Mouse (Mus musculus) forebrain, embryonic 14.5 days (tissue): Measurements from ENCODE around the gene Ngfr. TPM values are rescaled to one million over a fixed set of nuclear protein-coding genes. Genes with fewer than 3 reads are reported as not detected.

ENCODE experiments used
- ATAC-seq: fragments of 200-750 bp; cut with Nextera tagmentation; 2 replicates; pipeline ENCODE4 v1.8.0; 2017; ENCODE audit warnings: mild to moderate bottlenecking, moderate library complexity
- DNase-seq: peaks from one replicate; pipeline ENCODE4 v3.0.0-alpha.2; 2015; ENCODE audit warnings: low spot score
- H3K27ac ChIP-seq: fragments of 300-500 bp; sonication (generic); 2 replicates; pipeline ENCODE4 v1.5.1; 2014; ENCODE audit warnings: low read depth, mild to moderate bottlenecking, control low read depth, low read length, moderate library complexity
- H3K27me3 ChIP-seq: fragments of 300-500 bp; sonication (generic); replicated peaks from 2 replicates; pipeline ENCODE4 v1.6.1; 2014; ENCODE audit warnings: low read length, control low read depth, mixed read lengths; ENCODE audit not compliant: control insufficient read depth, insufficient read depth
- H3K36me3 ChIP-seq: fragments of 300-500 bp; sonication (generic); 2 replicates; pipeline ENCODE4 v1.6.1; 2014; ENCODE audit warnings: low read length, control low read depth; ENCODE audit not compliant: control insufficient read depth, insufficient read depth
- H3K4me1 ChIP-seq: fragments of 300-500 bp; sonication (generic); 2 replicates; pipeline ENCODE4 v1.6.1; 2014; ENCODE audit warnings: antibody characterized with exemption, low read length, control low read depth; ENCODE audit not compliant: control insufficient read depth, insufficient read depth
- H3K4me2 ChIP-seq: fragments of 300-500 bp; sonication (generic); 2 replicates; pipeline ENCODE4 v1.6.1; 2014; ENCODE audit warnings: mild to moderate bottlenecking, control low read depth, low read length
- H3K4me3 ChIP-seq: fragments of 300-500 bp; sonication (generic); 2 replicates; pipeline ENCODE4 v1.5.1; 2014; ENCODE audit warnings: low read depth, low read length, control low read depth
- H3K9ac ChIP-seq: fragments of 300-500 bp; sonication (generic); 2 replicates; pipeline ENCODE4 v1.6.1; 2014; ENCODE audit warnings: mild to moderate bottlenecking, low read length, control low read depth, moderate library complexity
- H3K9me3 ChIP-seq: fragments of 300-500 bp; sonication (generic); replicated peaks from 2 replicates; pipeline ENCODE4 v1.6.1; 2016; ENCODE audit warnings: low read length, control low read depth, mixed read lengths; ENCODE audit not compliant: control insufficient read depth
- WGBS: fragments of 180-500 bp; shearing (Covaris S2); extraction: QIAGEN DNeasy Blood & Tissue Kit; methylation state at CpG from one replicate; pipeline ENCODE4 v1.1.7; 2014; 5-methylcytosine and 5-hydroxymethylcytosine counted together
- polyA plus RNA-seq: library from polyadenylated mRNA; unstranded; fragments of >200 nt; fragmentation: Nextera tagmentation; extraction: Ambion mirVana; gene quantifications from 2 replicates; pipeline ENCODE4 v1.2.1, GENCODE M21; 2014

The Ngfr gene
- 5.0 and 7.8 TPM in 2 replicates for polyA plus RNA-seq

DNA sequence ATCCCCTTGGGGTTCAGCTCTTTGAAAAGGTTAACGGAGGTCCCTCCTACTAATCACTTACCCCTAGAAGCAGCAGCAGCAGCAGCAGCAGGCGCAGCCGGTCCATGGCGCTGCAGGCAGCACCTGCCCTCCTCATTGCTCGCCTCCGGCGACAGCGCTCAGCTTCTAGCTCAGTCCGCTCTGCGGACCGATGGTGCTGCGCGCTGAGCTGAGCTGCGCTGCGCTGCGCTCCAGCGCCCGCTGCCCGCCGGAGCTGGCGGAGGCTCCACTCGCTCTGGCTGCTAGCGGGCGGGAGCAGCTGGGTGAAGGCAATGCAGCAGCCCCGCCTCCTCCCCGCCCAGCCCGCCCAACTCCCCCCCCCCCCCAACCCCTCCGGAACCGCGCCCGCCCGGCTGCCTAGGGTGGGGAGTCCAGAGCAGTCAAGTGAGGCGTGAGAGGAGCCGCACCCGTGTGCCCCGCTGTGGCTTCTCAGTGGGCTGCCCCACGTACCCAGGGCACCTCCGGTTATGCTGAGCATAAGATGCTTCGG, at the start of gene Ngfr:
Gene Ngfr (minus strand): TSS at position 313 of the 529 bp plus-strand sequence.
- under 1% methylated on average over 30 of the region's 39 CpGs for WGBS
- peak within 1 kb of the TSS; percentile 77 for H3K4me2 ChIP-seq
- DNase-seq (peak; percentile 79), ATAC-seq (peak; percentile 87)
- no peaks in the 10 kb centered on the region for H3K9me3 ChIP-seq
- peak within 1 kb of the TSS; percentile 34 for H3K4me3 ChIP-seq
- H3K4me1 ChIP-seq, result peaks cover 21% of the 10 kb centered on the region
- peak within 1 kb of the TSS; percentile 29; the same call in 1 of the 2 replicates for H3K27ac ChIP-seq
- peak within 1 kb of the TSS; percentile 55 for H3K9ac ChIP-seq
- peaks cover 57% of the 10 kb centered on the region for H3K27me3 ChIP-seq
- no peaks in the 10 kb centered on the region for H3K36me3 ChIP-seq

- 24% methylated on average over 2 of the region's 2 CpGs for WGBS
- Histone ChIP-seq H3K9ac (no peak overlapping the region), H3K4me3 (no peak overlapping the region), H3K4me1 (no peaks in the 10 kb centered on the region; the same call in 1 of the 2 replicates), H3K36me3 (no peaks in the 10 kb centered on the region), H3K27ac (no peak overlapping the region), H3K4me2 (no peak overlapping the region), H3K9me3 (no peaks in the 10 kb centered on the region), H3K27me3 (no peaks in the 10 kb centered on the region)
- no peak for ATAC-seq
- DNase-seq, result no peak
Measured at GRCm38 (mm10) chr11:95635030-95635429, 47.5 kb upstream of the Ngfr start.

GRCm38 (mm10) chr11:95633512-95634000, 46.0 kb upstream of the Ngfr start:
- DNase-seq, result peak; percentile 21
- ATAC-seq, result no peak
- Histone ChIP-seq H3K36me3 (no peaks in the 10 kb centered on the region), H3K9ac (no peak overlapping the region), H3K27ac (no peak overlapping the region), H3K4me1 (no peaks in the 10 kb centered on the region; the same call in 1 of the 2 replicates), H3K4me3 (no peak overlapping the region), H3K9me3 (no peaks in the 10 kb centered on the region), H3K27me3 (no peaks in the 10 kb centered on the region), H3K4me2 (no peak overlapping the region)
- WGBS, result 47% methylated on average over 2 of the region's 2 CpGs

DNA sequence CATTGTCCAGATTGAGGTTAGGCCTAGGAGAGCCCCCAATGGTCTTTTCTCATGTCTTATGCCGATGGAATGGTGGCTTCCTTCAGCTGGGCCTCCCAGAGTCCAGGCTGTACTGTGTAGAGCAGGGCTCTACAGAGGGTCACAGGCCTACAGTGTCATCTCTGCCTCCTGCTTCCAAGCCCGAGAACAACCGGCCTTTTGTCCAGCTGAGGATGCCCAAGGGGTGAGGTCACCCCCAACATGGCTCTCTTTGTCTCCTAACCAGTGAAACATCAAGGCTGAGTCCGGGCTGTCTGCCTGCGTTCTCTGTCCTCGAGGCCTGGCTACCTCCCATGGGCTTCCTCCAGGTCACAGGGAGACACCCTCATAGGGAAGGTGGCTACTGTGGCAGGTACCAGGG, 44.9 kb upstream of the Ngfr start:
- ATAC-seq (no peak), DNase-seq (no peak)
- Histone ChIP-seq H3K4me2 (no peak overlapping the region), H3K9me3 (no peaks in the 10 kb centered on the region), H3K27ac (no peak overlapping the region), H3K9ac (no peak overlapping the region), H3K4me3 (no peak overlapping the region), H3K4me1 (no peaks in the 10 kb centered on the region; the same call in 1 of the 2 replicates), H3K36me3 (no peaks in the 10 kb centered on the region), H3K27me3 (0 out of 2 replicates have a peak, but pooled peaks cover 3% of the 10 kb centered on the region)
- 40% methylated on average over 6 of the region's 6 CpGs for WGBS

- no peaks in the 10 kb centered on the region for H3K9me3 ChIP-seq
- H3K4me3 ChIP-seq, result no peak overlapping the region
- 0 out of 2 replicates have a peak, but pooled peaks cover 3% of the 10 kb centered on the region for H3K27me3 ChIP-seq
- no peaks in the 10 kb centered on the region for H3K36me3 ChIP-seq
- WGBS, result 89% methylated on average over 4 of the region's 4 CpGs
- DNase-seq (no peak), ATAC-seq (no peak)
- H3K4me2 ChIP-seq, result no peak overlapping the region
- H3K9ac ChIP-seq, result no peak overlapping the region
- H3K4me1 ChIP-seq, result no peaks in the 10 kb centered on the region; the same call in 1 of the 2 replicates
- H3K27ac ChIP-seq, result no peak overlapping the region
Measured at GRCm38 (mm10) chr11:95631301-95631700, 43.8 kb upstream of the Ngfr start.

DNA sequence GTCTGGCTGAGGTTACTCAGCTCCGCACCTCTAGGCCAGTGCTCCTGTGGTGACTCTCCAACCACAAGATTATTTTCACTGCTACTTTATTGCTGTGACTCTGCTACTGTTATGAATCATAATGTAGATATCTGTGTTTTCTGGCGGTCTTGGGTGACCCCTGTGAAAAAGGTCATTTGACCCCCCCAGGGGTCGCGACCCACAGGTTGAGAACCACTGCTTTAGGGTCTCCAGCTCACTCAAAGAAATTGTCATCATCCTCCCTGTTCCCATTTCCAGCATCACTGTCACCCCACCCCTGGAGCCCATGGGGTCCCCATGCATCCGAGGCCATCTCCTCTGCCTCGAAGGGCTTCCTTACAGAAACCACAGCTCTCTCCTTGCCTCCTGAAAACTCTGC, 43.0 kb upstream of the Ngfr start:
- no peak for ATAC-seq
- WGBS, result 91% methylated on average over 6 of the region's 6 CpGs

GRCm38 (mm10) chr11:95622426-95622825, 34.9 kb upstream of the Ngfr start:
- no peak overlapping the region for H3K9ac ChIP-seq
- no peak for ATAC-seq

More for the DNA sequence above, 43.0 kb upstream of the Ngfr start:
- H3K36me3 ChIP-seq, result no peaks in the 10 kb centered on the region
- H3K27ac ChIP-seq, result no peak overlapping the region
- DNase-seq, result no peak
- no peak overlapping the region for H3K4me2 ChIP-seq
- no peak overlapping the region for H3K9ac ChIP-seq
- no peaks in the 10 kb centered on the region for H3K9me3 ChIP-seq
- H3K4me3 ChIP-seq, result no peak overlapping the region
- no peaks in the 10 kb centered on the region; the same call in 1 of the 2 replicates for H3K4me1 ChIP-seq
- H3K27me3 ChIP-seq, result 0 out of 2 replicates have a peak, but pooled peaks cover 3% of the 10 kb centered on the region

GRCm38 (mm10) chr11:95621541-95622130, 34.1 kb upstream of the Ngfr start:
- no peak overlapping the region for H3K4me3 ChIP-seq
- H3K4me2 ChIP-seq, result no peak overlapping the region
- no peak for DNase-seq
- H3K27me3 ChIP-seq, result no peaks in the 10 kb centered on the region
- no peak for ATAC-seq
- no peaks in the 10 kb centered on the region for H3K36me3 ChIP-seq
- H3K4me1 ChIP-seq, result peaks cover 2% of the 10 kb centered on the region; the same call in 1 of the 2 replicates
- 32% methylated on average over 9 of the region's 9 CpGs for WGBS
- no peak overlapping the region for H3K9ac ChIP-seq
- H3K27ac ChIP-seq, result no peak overlapping the region
- H3K9me3 ChIP-seq, result no peaks in the 10 kb centered on the region

More at GRCm38 (mm10) chr11:95622426-95622825, 34.9 kb upstream of the Ngfr start:
- H3K27me3 ChIP-seq, result no peaks in the 10 kb centered on the region
- peaks cover 2% of the 10 kb centered on the region; the same call in 1 of the 2 replicates for H3K4me1 ChIP-seq
- no peaks in the 10 kb centered on the region for H3K36me3 ChIP-seq
- no peak overlapping the region for H3K4me2 ChIP-seq
- H3K4me3 ChIP-seq, result no peak overlapping the region
- WGBS, result 27% methylated on average over 8 of the region's 8 CpGs
- no peaks in the 10 kb centered on the region for H3K9me3 ChIP-seq
- DNase-seq, result no peak
- H3K27ac ChIP-seq, result no peak overlapping the region

- H3K4me1 ChIP-seq, result peaks cover 2% of the 10 kb centered on the region; the same call in 1 of the 2 replicates
- no peak overlapping the region for H3K4me2 ChIP-seq
- DNase-seq (no peak), ATAC-seq (no peak)
- no peak overlapping the region for H3K27ac ChIP-seq
- no peaks in the 10 kb centered on the region for H3K27me3 ChIP-seq
- no peaks in the 10 kb centered on the region for H3K36me3 ChIP-seq
- H3K9ac ChIP-seq, result no peak overlapping the region
- H3K9me3 ChIP-seq, result no peaks in the 10 kb centered on the region
- no peak overlapping the region for H3K4me3 ChIP-seq
- 76% methylated on average over 4 of the region's 4 CpGs for WGBS
Measured at GRCm38 (mm10) chr11:95621010-95621409, 33.5 kb upstream of the Ngfr start.
